ENCODE assay signal across 8 mouse cellular contexts in the genomic region with DNA sequence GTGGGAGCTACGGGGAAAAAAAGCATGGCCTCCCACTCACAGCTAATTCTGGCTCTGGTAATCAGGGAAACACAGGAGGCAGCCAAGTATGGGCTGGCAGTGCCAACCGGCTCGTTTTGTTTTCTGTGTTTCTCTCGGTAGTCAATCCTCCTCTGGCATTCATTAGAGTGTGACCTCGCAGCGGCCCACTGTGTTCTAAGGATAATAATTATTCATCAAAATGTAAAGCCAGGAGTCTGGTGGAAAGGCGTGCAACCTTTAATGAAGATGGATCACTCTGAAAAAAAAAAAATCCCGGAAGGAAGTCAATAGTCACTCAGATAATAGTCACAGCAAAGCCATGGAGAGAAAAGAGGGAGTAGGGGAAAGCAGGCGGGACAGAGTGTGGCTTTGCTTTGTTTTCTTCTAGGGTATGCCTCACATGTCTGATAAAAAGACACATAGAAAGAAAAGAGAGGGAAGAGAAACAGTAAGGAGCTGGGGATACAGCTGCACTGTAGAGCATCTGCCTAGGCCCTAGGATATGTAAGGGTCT. TPM values are rescaled to one million over a fixed set of nuclear protein-coding genes. Genes with fewer than 3 reads are reported as not detected.
DNase-seq lines count a peak whose midpoint lies in the region; ATAC-seq and TF ChIP-seq lines count a peak whose summit lies in the region.
"Had no signal": no experiment of that assay in that cellular context is flagged by ENCODE, and none has a peak within 500 bp of the region (broad histone marks: within the 10 kb centered on the region; RNA-seq: fewer than 3 reads in every experiment).

No protein-coding gene starts in this region.

- H3K4me1 ChIP-seq in liver, embryonic 12.5 days = no peaks in the 10 kb centered on the region
- H3K4me1 ChIP-seq: liver, embryonic 15.5 days had no signal

- no peak overlapping the region for H3K27ac ChIP-seq in liver, embryonic 12.5 days
- H3K27ac ChIP-seq: liver, embryonic 15.5 days had no signal

- TF ChIP-seq CTCF in Patski (IDR thresholded peaks at IDR 0.05) = no peak

- in situ Hi-C loops in Patski (cut with MboI; ENCODE audit: low pct_unique_long_range_greater_than_20kb) = no loop called here

- no peaks in the 10 kb centered on the region for H3K9me3 ChIP-seq in liver, embryonic 12.5 days (replicated peaks)
- H3K9me3 ChIP-seq: liver, embryonic 15.5 days had no signal

- H3K4me3 ChIP-seq in liver, embryonic 12.5 days = no peak overlapping the region
- H3K4me3 ChIP-seq: liver, embryonic 15.5 days had no signal

- CTCF ChIA-PET in Patski (lab: Charles Lee) = interaction anchor here (0.8 kb wide), 1 partner anchor 23 kb away, joined by 3 read pairs; no protein-coding TSS in a partner anchor

- WGBS in liver, embryonic 12.5 days (ENCODE audit: insufficient replicate concordance) = 62% methylated on average over 9 of the region's 9 CpGs

- H3K27me3 ChIP-seq in Patski = no peaks in the 10 kb centered on the region
- H3K27me3 ChIP-seq in liver, embryonic 12.5 days (replicated peaks) = peaks cover 7% of the 10 kb centered on the region; the same call in 1 of the 2 replicates
- H3K27me3 ChIP-seq: liver, embryonic 15.5 days had no signal

- POLR2A ChIA-PET in Patski (lab: Charles Lee) = interaction anchor here (0.6 to 1.2 kb wide), 3 partner anchors 17 to 131 kb away, joined by 3 to 5 read pairs (median 4); no protein-coding TSS in a partner anchor

- H3K36me3 ChIP-seq in liver, embryonic 12.5 days = no peaks in the 10 kb centered on the region
- H3K36me3 ChIP-seq: liver, embryonic 15.5 days had no signal

- no peak overlapping the region for H3K9ac ChIP-seq in liver, embryonic 12.5 days
- H3K9ac ChIP-seq: liver, embryonic 15.5 days had no signal

- DNase-seq in Muller cell, postnatal 12 days (ENCODE audit: inconsistent ontology term) = peak; percentile 80
- peak; percentile 50 for DNase-seq in Patski (ENCODE audit: low read depth, low spot score)
- DNase-seq in frontal cortex, postnatal 14 days (ENCODE audit: low spot score in 2 of 2) = peak; percentile 31 to 45
- peak; percentile 34 to 69 for DNase-seq in left cerebral cortex, adult 8-10 months (ENCODE audit: low spot score in 2 of 2)
- DNase-seq in urinary bladder, postnatal 10 days (ENCODE audit: low spot score) = no peak

- no peak overlapping the region for H3K4me2 ChIP-seq in liver, embryonic 12.5 days
- H3K4me2 ChIP-seq: liver, embryonic 15.5 days had no signal

- peak; percentile 44 for ATAC-seq in Patski
- no peak for ATAC-seq in liver, embryonic 12.5 days
- no peak for ATAC-seq in inflammation-experienced regulatory T-cells, adult 6 months

RNA-seq across cellular contexts. Expression of a gene that starts 59.4 kb away (rescaled TPM):
- 2.1 TPM for polyA plus RNA-seq in Patski (2021)
- total RNA-seq in left cerebral cortex, adult 8-10 months (2022) = not detected
- 5.5 and 5.8 TPM in 2 replicates for polyA plus RNA-seq in liver, embryonic 12.5 days (2016; fragmentation: Nextera tagmentation; extraction: Ambion mirVana)
- polyA plus RNA-seq in inflammation-experienced regulatory T-cells, adult 6 months (2017; shearing (Covaris generic)) = under 1 TPM; 0.24 to 0.65 (median 0.31) TPM
